Mouse (Mus musculus) mesoderm, embryonic 11.5 days (tissue): ENCODE data around the gene Pbx4.
A peak's percentile ranks its signal among the peaks of the same experiment; 100 is the strongest.

ENCODE experiments used
- DNase-seq: peaks from one replicate; pipeline ENCODE4 v3.0.0-alpha.2; 2012; ENCODE audit warnings: low read depth, low spot score

Gene Pbx4

DNA sequence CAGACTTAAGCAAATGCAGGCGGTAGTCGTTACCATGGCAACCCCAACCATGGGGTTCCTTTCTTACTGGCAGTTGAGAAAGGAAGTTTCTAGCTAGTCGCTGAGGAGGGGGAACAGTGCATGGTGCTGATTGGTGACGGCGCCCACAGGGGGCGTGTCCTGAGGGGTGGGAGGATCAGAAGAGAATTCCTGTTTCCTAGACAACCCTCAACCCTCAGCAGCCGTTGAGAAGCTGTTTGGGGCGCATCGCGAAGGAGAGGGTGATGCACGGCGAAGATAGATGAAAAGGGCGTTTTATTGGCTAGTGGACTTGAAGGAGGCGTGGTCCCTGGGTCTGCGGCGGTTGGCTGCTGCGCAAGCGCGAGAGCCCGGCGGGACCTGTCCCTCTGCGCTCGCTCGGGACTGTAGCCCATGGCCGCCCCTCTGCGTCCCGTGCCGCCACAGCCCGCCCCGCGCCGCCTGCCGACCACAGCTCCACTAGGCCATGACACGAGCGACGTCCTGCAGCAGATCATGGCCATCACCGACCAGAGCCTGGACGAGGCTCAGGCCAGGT is at the start of gene Pbx4:
Pbx4 (plus strand) TSS at position 194 of the 556 bp plus-strand sequence.
- peak; percentile 99 for DNase-seq

- no peak for DNase-seq
Observed at GRCm38 (mm10) chr8:69789105-69789504, 43.2 kb upstream of the Pbx4 start.

GRCm38 (mm10) chr8:69789731-69790130 is 42.6 kb upstream of the Pbx4 start:
- DNase-seq: no peak

- DNase-seq: peak; percentile 15
Observed at GRCm38 (mm10) chr8:69790364-69790763, 41.9 kb upstream of the Pbx4 start.

DNA sequence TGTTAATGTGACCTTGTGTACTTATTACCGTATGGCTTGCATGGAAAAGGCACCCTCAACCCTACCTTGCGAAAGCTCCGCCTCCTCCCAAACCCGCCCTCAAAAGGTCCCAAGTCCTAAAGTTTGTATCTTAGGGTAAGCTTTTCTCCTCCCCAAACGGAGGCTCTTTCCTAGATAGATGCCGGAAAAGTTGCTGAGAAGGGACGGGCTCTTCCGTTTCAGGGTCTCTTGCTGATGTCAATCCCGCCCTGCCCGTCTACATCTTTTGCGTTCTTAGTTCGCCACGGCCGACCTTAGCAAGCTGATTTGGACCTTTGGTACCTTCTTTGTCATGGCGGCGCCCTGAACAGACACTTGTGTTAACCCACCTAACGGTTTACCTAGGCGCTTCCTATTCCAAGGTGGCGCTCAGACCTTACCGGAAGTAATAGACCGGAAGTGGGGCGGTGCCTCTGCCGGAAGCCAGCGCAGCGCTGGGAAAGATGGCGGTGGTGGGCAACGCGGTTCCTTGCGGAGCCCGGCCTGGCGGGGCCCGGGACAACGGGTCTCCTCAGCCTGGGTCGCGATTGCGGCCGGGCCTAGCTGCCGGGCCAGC is 41.4 kb upstream of the Pbx4 start, which contains the start of the genes Atp13a1 and Zfp866:
Atp13a1 (plus strand) TSS at position 391 of the 595 bp plus-strand sequence.
Zfp866 (minus strand) TSS at position 406 of the 595 bp plus-strand sequence.
- peak; percentile 90 for DNase-seq

GRCm38 (mm10) chr8:69791415-69792068 is 40.7 kb upstream of the Pbx4 start:
- peak; percentile 39 for DNase-seq

DNA sequence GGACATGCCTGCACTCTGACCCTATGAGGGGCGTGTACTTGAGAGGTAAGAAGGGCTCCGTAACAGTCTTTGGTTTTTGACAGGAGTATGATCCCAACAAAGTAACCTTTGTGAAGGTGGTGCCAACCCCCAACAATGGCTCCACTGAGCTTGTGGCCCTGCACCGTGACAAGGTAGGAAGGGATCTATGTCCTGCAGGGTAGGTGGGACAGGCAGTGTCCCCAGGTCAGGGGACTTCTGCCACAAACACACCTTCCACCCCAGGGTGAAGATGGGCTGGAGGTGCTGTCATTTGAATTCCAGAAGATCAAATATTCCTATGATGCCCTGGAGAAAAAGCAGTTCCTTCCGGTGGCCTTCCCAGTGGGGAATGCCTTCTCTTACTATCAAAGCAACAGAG is 38.6 kb upstream of the Pbx4 start:
- DNase-seq: no peak

DNA sequence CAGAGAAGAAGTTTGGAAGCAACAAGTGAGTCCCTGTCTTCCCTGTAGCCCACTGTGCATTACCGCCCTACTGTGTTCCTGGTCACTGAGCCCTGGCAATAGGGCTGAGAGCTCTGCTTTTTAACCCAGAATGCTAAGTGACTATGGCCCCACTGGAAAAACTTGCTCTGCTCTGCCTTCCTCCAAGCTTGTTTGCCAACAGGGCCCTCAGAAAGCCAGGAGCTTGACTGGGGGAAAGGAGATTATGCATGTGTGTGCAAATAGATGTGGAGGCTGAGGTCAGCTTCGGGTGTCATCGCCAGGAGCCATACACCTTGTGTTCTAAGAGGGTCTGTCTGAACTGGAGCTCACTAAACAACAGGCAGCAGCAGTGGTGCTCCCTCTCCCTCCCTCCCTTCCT is 38.2 kb upstream of the Pbx4 start:
- no peak for DNase-seq

DNA sequence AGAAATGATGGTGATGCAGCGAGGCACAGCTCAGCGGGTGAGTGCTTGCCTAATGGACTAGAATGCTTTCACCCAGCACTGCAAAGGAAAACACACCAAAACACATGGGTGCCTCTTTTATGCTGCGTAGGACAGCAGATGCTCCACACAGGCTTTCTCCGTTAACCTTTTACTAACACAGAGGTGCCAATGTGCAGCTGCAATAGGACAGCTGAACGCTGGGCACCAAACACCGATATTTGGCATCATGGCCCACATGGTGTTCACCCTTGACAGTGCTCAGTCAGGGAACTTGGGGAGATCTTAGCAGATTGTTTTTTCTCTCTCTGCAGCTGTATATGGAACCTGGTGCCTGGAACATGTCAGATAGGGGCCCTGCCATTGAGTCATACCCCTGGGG is 37.4 kb upstream of the Pbx4 start:
- DNase-seq: no peak

DNA sequence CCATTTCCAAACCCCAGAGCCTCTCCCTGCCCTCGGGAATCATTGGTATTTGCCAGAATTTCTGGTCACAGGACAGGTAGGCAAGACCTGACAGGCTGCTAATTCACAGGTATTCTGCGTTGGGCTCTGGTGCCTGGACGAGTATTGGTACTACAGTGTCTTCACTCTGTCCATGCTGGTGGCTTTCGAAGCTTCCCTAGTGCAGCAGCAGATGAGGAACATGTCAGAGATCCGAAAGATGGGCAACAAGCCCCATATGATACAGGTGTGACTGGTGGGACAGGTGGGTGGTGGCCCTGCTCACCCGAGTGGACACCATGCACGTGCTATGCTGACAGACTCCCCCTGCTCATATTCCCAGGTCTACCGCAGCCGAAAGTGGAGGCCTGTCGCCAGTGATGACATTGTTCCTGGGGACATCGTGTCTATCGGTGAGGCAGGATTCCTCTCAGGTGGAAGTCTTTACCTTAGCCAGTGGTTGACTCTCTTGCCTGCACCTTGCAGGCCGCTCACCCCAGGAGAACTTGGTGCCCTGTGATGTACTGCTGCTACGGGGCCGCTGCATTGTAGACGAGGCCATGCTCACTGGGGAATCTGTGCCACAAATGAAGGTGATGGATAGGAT is 35.5 kb upstream of the Pbx4 start:
- no peak for DNase-seq

DNA sequence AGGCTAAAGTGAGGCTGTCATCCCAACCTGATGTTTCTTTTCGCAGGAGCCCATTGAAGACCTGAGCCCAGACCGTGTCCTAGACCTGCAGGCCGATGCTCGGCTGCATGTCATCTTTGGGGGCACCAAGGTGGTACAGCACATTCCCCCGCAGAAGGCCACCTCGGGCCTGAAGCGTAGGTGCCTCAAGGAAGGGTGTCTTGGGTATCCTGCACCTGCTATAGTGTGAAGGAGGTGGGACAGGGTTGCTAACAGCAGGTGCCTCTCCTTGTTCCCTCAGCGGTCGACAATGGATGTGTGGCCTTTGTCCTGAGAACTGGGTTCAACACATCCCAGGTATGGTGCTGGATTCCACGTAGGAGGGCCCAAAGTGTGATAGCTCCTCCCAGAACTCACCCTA is 34.6 kb upstream of the Pbx4 start:
- DNase-seq: no peak

- DNase-seq: no peak
Observed at GRCm38 (mm10) chr8:69799261-69799660, 33.0 kb upstream of the Pbx4 start.

DNA sequence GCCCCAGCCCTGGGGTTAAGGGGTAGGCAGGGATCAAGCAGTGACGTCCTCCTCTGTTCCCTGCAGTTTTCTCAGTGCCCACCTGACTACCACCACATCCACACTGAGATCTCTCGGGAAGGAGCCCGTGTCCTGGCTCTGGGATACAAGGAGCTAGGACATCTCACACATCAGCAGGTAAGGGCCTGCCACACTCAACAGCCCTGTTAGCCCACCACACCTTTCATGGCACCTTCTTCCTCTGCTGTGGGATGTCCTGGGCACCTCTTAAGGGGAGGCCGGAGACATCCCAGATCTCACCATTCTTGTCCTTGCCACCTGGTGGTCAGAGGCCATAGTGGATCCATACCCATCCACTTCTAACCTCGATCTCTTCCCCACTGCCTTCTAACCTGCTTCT is 32.3 kb upstream of the Pbx4 start:
- no peak for DNase-seq

DNA sequence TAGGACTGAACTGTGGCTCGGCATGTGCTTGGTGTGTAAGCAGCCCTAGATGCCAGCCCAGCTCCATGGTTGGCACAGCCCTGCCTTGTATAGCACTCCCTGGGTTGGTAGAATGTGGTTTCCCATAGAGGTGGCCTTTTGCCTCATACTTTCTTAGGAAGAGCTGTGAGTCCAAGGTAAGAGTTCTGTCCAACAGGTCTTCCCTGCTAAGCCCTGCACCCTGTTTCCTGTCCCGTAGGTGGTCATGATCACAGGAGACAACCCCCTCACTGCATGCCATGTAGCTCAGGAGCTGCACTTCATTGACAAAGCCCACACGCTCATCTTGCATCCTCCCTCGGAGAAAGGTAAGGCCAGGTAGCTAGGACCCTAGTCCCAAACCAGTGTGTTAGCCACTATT is 30.5 kb upstream of the Pbx4 start:
- no peak for DNase-seq

DNA sequence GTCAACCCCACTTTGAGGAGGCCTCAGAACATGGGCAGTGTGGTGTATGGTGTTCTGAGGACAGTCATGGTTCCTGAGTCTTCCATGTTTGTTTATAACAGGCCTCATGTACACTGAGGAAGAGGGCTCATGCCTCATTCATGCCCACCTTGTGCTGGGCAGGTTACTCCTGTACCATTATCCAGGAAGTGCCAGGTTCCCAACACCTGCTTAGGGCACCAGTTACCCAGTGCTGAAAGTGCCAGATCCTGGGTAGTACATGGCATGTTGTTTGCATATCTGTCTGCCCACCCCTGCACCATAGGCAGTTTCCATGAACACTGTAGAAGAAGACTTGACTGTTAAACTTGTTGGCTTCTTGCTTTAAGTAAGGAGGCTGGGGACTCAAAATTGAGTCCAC is 30.1 kb upstream of the Pbx4 start:
- no peak for DNase-seq

DNA sequence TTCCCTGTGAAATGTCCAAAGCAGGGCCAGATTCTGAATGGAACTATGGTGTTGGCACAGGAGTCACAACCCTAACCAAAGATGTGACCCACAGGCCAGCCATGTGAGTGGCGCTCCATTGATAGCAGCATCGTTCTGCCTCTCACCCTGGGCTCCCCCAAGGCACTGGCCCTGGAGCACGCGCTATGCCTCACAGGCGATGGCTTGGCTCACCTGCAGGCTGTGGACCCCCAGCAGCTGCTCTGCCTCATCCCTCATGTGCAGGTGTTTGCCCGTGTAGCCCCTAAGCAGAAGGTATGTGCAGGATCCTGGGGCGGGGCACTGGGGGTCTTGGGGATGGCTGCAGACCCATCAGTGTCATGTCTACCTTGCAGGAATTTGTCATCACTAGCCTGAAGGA is 28.9 kb upstream of the Pbx4 start:
- no peak for DNase-seq

GRCm38 (mm10) chr8:69804537-69804936 is 27.8 kb upstream of the Pbx4 start:
- no peak for DNase-seq

- no peak for DNase-seq
Observed at GRCm38 (mm10) chr8:69805086-69805485, 27.2 kb upstream of the Pbx4 start.

DNA sequence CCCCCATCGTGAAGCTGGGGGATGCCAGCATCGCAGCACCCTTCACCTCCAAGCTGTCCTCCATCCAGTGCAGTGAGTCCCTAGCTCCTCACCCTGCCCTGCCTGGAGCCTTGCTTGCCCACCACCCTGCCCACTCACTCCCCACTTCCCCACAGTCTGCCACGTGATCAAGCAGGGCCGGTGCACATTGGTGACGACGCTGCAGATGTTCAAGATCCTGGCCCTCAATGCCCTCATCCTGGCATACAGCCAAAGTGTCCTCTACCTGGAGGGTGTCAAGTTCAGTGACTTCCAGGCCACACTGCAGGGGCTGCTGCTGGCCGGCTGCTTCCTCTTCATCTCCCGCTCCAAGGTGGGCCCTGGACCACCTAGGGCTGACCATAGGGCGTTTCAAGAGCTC is 26.8 kb upstream of the Pbx4 start:
- DNase-seq: no peak

DNA sequence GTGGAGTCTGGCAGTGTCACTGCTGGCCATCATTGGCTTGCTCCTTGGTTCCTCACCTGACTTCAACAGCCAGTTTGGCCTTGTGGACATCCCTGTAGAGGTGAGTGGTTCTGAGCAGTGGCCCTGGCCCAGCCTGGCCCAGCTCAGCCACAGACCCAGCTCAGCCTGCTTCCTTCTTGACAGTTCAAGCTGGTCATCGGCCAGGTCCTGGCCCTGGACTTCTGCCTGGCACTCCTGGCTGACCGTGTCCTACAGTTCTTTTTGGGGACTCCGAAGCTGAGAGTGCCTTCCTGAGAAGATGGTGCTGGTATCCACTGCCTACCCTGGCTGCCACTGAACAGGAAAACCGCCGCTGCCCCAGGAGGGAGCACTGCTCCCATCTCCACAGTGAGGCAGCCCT is 25.1 kb upstream of the Pbx4 start:
- no peak for DNase-seq

GRCm38 (mm10) chr8:69808094-69808863 is 24.0 kb upstream of the Pbx4 start, which contains the start of gene Gmip:
Gene Gmip (plus strand): TSS chr8:69808679.
- peak; percentile 71 for DNase-seq

- DNase-seq: peak; percentile 41
Observed at GRCm38 (mm10) chr8:69808864-69809403, 23.4 kb upstream of the Pbx4 start.
